Mouse (Mus musculus) ES-Bruce4 (cell line): ENCODE results near the gene Dclre1c.

Experiments
- CTCF ChIP-seq: IDR thresholded peaks from one replicate; pipeline ENCODE4 v1.8.1; 2011; ENCODE audit warnings: low read depth, low read length
- POLR2A ChIP-seq: IDR thresholded peaks from one replicate; pipeline ENCODE4 v1.8.1; 2011; ENCODE audit warnings: low read length; ENCODE audit not compliant: insufficient read depth

- TF ChIP-seq CTCF (no peak), POLR2A (no peak)
These were observed 1.4 kb upstream of the Dclre1c start, which contains the start of gene Meig1 for GRCm38 (mm10) chr2:3422548-3422947.
